Mouse (Mus musculus): ENCODE measurements around the gene Auts2.

DNA sequence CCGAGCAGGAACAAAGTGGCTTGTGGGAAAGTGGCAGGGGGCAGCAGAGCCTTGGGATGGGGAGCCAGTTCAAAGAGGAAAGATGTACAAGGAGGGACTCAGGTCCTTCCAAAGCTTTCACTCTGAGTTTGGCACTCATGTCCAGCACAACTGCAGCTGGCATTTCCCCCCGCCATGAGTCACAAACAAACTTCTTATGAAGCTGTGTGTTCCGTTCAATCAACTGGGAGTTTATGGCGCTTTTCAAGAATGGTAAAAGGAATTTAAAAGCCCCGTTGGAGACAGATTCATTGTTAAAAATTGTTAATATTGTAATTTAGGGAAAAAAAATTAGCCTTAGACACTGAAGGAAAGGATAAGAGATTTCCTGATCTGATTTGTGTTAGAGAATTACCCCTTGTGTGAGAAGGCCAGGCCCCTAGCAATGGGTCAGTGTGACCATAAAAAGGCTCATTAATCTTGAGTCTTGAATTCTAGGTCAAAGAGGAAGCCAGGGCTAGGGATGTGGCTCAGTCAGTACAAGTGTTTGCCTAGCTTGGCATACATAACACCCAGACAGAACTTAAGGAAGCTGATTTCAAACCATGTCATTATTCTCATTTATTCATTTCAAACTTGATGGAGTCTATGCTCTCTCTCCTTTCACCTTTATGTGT, 831.5 kb downstream of the Auts2 start:
- TF ChIP-seq POLR2A (IDR thresholded peaks at IDR 0.05; ENCODE audit: low read depth, low read length) (no peak), CTCF (IDR thresholded peaks at IDR 0.05; ENCODE audit: extremely low read depth, insufficient read length, insufficient replicate concordance, low read depth, low read length) (no peak)

Data from small intestine, adult 2 months (tissue).